Mouse (Mus musculus): ENCODE results near the gene Alpi. TPM values are rescaled to one million over a fixed set of nuclear protein-coding genes. Genes with fewer than 3 reads are reported as not detected.

The Alpi gene
- polyA plus RNA-seq, 1 experiment from 2014 or later: 0.09 TPM

DNA sequence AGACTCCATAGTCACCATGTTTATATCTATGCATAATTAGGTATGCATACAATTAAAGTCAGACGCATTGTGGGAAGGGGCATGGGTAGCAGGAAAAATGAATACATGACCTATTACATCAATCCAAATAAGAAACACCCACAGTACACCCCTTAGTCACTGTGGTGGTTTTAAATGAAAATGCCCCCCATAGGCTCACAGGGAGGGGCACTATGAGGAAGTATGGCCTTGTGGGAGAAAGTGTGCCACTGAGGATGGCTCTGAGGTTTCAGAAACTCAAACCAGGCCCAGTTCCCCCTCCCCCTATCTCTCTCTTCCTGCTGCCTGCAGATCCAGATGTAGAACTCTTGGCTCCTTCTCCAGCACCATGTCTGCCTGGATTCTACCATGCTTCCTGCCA lies 2.5 kb upstream of the Alpi start:
- Histone ChIP-seq H3K9ac (no peak overlapping the region), H3K4me1 (no peaks in the 10 kb centered on the region), H3K4me3 (no peak overlapping the region), H3K9me3 (no peaks in the 10 kb centered on the region), H3K27me3 (replicated peaks) (peaks cover 5% of the 10 kb centered on the region; the same call in 1 of the 2 replicates), H3K27ac (no peak overlapping the region), H3K36me3 (replicated peaks) (no peaks in the 10 kb centered on the region), H3K4me2 (no peak overlapping the region)
- no peak for ATAC-seq (replicated peaks)
- 92% methylated on average over 1 of the region's 1 CpGs for WGBS

DNA sequence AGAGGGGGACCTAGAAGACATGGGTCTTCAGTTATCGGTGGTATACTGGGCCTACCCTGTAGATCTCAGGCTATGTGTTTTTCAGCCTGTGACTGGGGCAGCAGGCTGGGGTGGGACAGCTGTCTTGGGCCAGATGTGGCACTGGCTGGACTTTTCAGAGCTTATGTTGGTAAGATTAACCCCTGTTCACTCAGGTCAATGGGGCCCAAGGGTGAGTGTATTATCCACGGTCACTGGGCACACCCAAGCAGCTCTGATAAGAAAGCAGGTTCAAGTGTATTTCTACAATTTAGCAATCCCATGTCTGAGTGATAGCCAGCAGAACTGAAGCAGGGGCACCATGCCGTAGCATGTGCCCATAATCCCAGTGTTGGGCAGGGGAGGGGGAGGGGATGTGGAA lies 708 bp upstream of the Alpi start:
- Histone ChIP-seq H3K4me1 (peaks cover 4% of the 10 kb centered on the region; the same call in 1 of the 2 replicates), H3K4me2 (no peak overlapping the region), H3K9me3 (no peaks in the 10 kb centered on the region), H3K36me3 (replicated peaks) (no peaks in the 10 kb centered on the region), H3K27ac (no peak overlapping the region), H3K27me3 (replicated peaks) (peaks cover 5% of the 10 kb centered on the region; the same call in 1 of the 2 replicates), H3K9ac (no peak overlapping the region), H3K4me3 (no peak overlapping the region)
- no peak for ATAC-seq (replicated peaks)
- WGBS: 78% methylated on average over 3 of the region's 3 CpGs

DNA sequence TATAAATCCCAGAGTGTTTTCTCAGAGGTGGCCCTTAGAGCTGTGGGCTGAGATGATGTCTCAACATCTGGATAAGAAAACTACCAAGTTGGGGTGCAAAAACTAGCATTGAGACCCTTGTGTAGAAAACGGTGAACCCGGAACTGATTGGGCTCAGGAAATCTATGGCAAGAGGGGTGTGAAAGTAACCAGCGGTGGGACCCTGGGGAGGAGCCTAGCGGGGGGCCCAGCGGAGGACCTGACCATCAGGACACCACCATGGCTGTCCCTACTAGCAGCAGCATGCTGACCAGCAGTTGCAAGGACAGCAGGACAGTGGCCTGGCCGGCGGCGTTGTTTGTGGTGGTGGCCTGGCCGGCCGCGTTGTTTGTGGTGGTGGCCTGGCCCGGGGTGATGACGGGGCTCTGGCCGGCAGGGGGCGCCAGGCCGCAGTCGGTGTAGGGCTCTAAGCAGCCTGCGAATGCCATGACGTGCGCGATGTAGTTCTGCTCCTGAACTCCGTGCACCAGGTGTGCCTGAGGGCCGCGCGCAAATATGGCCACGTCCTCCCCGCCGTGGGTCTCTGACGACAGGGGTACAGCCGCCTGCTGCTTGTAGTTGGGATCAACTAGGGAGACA lies 2.9 kb downstream of the Alpi start:
- Histone ChIP-seq H3K27ac (no peak overlapping the region), H3K9me3 (no peaks in the 10 kb centered on the region), H3K27me3 (replicated peaks) (peaks cover 5% of the 10 kb centered on the region; the same call in 1 of the 2 replicates), H3K4me1 (peaks cover 4% of the 10 kb centered on the region; the same call in 1 of the 2 replicates), H3K4me2 (peak overlapping the region; percentile 30), H3K36me3 (replicated peaks) (no peaks in the 10 kb centered on the region), H3K4me3 (no peak overlapping the region), H3K9ac (no peak overlapping the region)
- 10% methylated on average over 30 of the region's 30 CpGs for WGBS
- 0 out of 2 replicates have a peak, but pooled peaks have one; percentile 52 for ATAC-seq (replicated peaks)

DNA sequence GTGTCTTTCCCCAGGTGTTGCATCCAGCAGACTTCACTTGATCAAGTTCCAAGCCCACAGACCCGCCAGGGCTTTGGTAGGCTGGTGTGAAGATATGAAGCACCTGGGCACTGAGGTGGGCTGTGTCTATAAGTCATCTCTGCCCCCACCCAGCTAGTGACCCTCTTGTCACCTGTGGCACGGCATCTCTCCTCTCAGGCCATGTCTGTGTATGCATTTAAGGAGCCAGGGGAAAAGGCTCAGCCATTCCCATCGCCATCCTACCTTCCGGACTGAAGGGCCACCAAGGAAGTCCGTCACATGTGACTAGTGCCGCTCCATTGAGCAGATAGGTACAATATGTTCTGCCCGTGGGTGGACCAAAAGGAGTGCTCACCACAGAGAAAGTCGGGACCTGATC lies 5.8 kb downstream of the Alpi start:
- Histone ChIP-seq H3K4me3 (no peak overlapping the region), H3K36me3 (replicated peaks) (no peaks in the 10 kb centered on the region), H3K27ac (no peak overlapping the region), H3K9ac (no peak overlapping the region), H3K27me3 (replicated peaks) (peaks cover 5% of the 10 kb centered on the region; the same call in 1 of the 2 replicates), H3K4me2 (no peak overlapping the region), H3K4me1 (peaks cover 4% of the 10 kb centered on the region; the same call in 1 of the 2 replicates), H3K9me3 (no peaks in the 10 kb centered on the region)
- 76% methylated on average over 8 of the region's 8 CpGs for WGBS
- no peak for ATAC-seq (replicated peaks)

DNA sequence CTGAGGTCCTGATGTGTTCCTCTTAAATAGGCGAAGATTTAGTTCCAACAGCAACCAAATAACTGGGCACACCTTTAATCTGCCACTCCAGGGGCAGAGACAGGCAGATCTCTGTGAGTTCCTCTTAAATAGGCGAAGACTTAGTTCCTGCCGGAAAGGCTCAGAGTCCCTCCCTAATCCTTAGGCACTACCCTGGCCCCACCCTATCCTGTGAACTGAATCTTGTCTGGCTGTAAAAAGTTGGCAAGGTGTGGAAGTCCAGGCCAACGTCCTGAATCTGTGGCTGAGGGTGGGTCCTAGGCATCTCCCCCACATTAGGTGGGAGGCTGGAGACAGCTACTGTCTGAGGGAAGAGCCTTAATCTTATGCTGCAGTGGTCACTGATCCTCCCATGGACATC lies 11.6 kb downstream of the Alpi start, which contains the start of gene Alppl2:
TSS of gene Alppl2 (minus strand) at position 101 of the 400 bp plus-strand sequence.
- Histone ChIP-seq H3K27me3 (replicated peaks) (no peaks in the 10 kb centered on the region), H3K4me2 (no peak within 1 kb of the TSS), H3K9me3 (no peaks in the 10 kb centered on the region), H3K4me3 (no peak within 1 kb of the TSS), H3K4me1 (no peaks in the 10 kb centered on the region), H3K27ac (no peak within 1 kb of the TSS), H3K9ac (no peak within 1 kb of the TSS), H3K36me3 (replicated peaks) (no peaks in the 10 kb centered on the region)
- no peak for ATAC-seq (replicated peaks)
- whole genome bisulfite sequencing: 85% methylated on average over 4 of the region's 4 CpGs

DNA sequence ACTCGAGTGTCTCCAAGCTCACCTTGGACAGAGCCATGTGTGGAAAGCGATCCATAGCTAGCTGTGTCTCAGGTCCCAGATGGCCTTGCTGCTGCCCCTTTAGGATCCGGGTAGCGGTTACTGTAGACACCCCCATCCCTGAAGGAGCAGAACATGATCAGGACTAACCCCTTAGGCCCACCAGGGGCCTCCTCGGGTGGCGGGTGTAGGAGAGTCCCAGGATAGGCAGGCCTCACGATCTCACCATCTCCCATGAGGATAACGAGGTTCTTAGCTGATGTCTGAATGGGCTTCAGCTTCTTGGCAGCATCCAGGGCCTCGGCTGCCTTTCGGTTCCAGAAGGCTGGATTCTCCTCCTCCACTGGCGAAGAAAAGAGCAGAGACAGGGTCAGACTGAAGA lies 12.2 kb downstream of the Alpi start:
- no peak overlapping the region for H3K9ac ChIP-seq
- H3K4me1 ChIP-seq: no peaks in the 10 kb centered on the region
- H3K36me3 ChIP-seq (replicated peaks): no peaks in the 10 kb centered on the region
- no peaks in the 10 kb centered on the region for H3K9me3 ChIP-seq
- no peak overlapping the region for H3K27ac ChIP-seq
- ATAC-seq (replicated peaks): no peak
- no peaks in the 10 kb centered on the region for H3K27me3 ChIP-seq (replicated peaks)
- no peak overlapping the region for H3K4me3 ChIP-seq
- H3K4me2 ChIP-seq: no peak overlapping the region
- WGBS: 89% methylated on average over 11 of the region's 11 CpGs

DNA sequence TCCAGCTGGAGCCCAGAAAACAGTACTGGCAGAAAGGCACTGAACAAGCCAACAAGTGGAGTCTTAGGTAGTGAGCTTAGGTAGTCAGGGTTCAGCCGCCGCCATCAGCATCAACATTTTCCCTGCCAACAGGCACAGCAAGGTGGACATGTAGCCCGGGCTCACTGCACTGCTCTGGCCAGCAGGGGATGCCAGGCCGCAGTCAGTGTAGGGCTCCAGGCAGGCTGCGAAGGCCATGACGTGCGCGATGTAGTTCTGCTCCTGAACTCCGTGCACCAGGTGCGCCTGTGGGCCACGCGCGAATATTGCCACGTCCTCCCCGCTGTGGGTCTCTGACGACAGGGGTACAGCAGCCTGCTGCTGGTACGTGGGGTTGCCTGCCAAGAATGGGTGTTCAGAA lies 14.4 kb downstream of the Alpi start:
- H3K36me3 ChIP-seq (replicated peaks): no peaks in the 10 kb centered on the region
- no peak overlapping the region for H3K4me2 ChIP-seq
- 70% methylated on average over 17 of the region's 17 CpGs for WGBS
- H3K9me3 ChIP-seq: no peaks in the 10 kb centered on the region
- no peak overlapping the region for H3K27ac ChIP-seq
- no peaks in the 10 kb centered on the region for H3K4me1 ChIP-seq
- H3K9ac ChIP-seq: no peak overlapping the region
- H3K4me3 ChIP-seq: no peak overlapping the region
- H3K27me3 ChIP-seq (replicated peaks): no peaks in the 10 kb centered on the region
- ATAC-seq (replicated peaks): no peak

DNA sequence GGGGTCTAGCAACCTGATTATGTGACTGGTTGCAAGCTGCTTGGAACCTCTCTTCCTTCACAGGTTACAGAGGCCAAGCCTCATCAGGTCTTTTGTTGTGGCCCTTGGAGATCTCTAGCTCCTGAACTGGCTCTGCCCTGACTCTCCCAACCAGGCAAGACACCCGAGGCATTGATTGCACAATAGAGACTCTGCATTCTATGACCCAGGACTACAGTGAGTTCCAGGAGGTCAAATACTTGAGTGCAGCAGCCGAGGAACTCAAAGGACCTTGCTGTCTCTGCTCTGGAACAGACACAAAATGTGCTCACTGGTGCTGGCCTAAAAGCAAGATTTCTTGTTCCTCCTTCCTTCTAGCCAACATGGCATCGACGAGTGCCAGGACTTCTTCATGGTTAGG lies 15.2 kb downstream of the Alpi start:
- ATAC-seq (replicated peaks): no peak
- no peaks in the 10 kb centered on the region for H3K27me3 ChIP-seq (replicated peaks)
- no peak overlapping the region for H3K9ac ChIP-seq
- no peaks in the 10 kb centered on the region for H3K9me3 ChIP-seq
- no peaks in the 10 kb centered on the region for H3K36me3 ChIP-seq (replicated peaks)
- no peak overlapping the region for H3K4me3 ChIP-seq
- H3K27ac ChIP-seq: no peak overlapping the region
- no peak overlapping the region for H3K4me2 ChIP-seq
- no peaks in the 10 kb centered on the region for H3K4me1 ChIP-seq
- 77% methylated on average over 4 of the region's 4 CpGs for WGBS

DNA sequence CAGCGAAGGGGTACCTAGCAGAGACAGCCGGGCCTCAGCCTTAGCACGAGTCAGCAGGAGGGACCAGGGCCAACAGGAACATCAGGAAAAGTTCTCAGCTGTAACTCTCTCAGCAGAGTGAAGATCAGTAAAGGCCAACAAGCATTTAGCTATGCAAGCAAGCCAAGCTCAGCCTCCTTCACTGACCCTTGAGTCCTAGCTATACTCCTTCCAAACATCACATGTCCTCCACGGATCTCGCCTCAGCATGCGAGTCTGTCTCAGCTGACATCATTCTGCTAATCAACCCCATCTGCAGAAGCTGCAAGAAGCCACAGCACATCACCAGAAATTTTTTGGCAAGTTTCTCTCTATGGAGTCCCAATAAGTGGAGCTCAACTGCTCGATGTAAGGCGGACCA lies 27.6 kb downstream of the Alpi start:
- Histone ChIP-seq H3K9me3 (no peaks in the 10 kb centered on the region), H3K4me3 (no peak overlapping the region), H3K36me3 (replicated peaks) (no peaks in the 10 kb centered on the region), H3K4me2 (no peak overlapping the region), H3K27ac (no peak overlapping the region), H3K4me1 (no peaks in the 10 kb centered on the region), H3K27me3 (replicated peaks) (no peaks in the 10 kb centered on the region), H3K9ac (no peak overlapping the region)
- no peak for ATAC-seq (replicated peaks)
- WGBS: 89% methylated on average over 8 of the region's 8 CpGs

DNA sequence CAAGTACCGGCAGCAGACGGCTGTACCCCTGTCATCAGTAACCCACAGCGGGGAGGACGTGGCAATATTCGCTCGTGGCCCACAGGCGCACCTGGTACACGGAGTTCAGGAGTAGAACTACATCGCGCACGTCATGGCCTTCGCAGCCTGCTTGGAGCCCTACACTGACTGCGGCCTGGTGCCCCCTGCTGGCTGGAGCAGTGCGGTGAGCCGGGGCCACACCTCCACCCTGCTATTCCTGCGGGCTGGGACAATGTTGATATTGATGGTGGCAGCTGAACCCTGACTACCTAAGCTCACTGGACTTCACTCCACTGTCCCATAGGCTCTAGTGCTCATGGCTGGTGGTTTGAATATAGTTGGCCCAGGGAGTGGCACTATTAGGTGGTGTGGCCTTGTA lies 30.7 kb downstream of the Alpi start:
- Histone ChIP-seq H3K9ac (no peak overlapping the region), H3K4me3 (no peak overlapping the region), H3K36me3 (replicated peaks) (no peaks in the 10 kb centered on the region), H3K4me2 (no peak overlapping the region), H3K9me3 (no peaks in the 10 kb centered on the region), H3K27me3 (replicated peaks) (no peaks in the 10 kb centered on the region), H3K4me1 (no peaks in the 10 kb centered on the region), H3K27ac (no peak overlapping the region)
- no peak for ATAC-seq (replicated peaks)
- WGBS: 56% methylated on average over 16 of the region's 16 CpGs

DNA sequence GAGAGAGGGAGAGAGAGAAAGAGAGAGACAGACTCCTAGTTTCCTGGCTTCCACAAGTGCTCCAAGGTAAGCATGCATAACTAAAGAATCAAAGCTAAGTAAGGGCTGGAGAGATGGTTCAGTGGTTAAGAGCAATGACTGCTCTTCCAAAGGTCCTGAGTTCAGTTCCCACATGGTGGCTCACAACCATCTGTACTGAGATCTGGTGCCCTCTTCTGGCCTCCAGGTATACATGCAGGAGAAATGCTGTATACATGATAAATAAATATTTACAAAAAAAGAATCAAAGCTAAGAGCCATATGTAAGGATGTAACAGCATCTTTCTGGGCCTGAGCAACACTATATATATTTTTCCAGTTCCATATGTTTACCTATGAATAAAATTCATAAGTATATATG lies 40.5 kb downstream of the Alpi start:
- no peak overlapping the region for H3K4me3 ChIP-seq
- H3K4me1 ChIP-seq: no peaks in the 10 kb centered on the region
- ATAC-seq (replicated peaks): no peak
- no peak overlapping the region for H3K9ac ChIP-seq
- no peaks in the 10 kb centered on the region for H3K27me3 ChIP-seq (replicated peaks)
- no peak overlapping the region for H3K4me2 ChIP-seq
- H3K9me3 ChIP-seq: no peaks in the 10 kb centered on the region
- H3K36me3 ChIP-seq (replicated peaks): no peaks in the 10 kb centered on the region
- H3K27ac ChIP-seq: no peak overlapping the region

DNA sequence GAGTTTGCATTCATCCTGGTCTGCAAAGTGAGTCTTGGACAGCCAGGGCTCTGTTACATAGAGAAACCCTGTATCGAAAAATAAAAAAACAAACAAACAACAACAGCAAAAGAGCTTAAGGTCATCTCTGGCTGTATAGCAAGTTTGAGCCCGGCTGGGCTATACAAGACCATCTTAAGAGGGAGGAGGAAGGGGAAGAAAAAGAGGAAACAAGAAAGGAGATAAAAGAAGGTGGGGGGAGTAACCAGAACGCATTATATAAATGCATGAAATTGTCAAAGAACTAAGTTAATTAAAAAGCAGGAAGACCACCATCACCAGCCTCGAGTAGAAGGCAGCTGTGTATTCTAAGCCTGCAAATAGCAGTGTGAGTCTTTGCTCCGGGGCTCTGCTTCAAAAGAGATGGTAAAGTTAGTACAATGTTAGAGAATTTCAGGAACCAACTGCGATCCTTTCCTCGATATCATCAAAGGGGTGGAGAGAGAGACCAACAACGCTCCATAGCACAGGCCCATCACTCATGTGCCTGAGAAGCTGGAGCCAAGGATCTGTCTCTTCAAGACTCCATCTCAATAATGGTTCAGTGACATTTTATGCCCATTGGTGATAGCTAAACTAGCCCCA lies 42.3 kb downstream of the Alpi start:
- H3K36me3 ChIP-seq (replicated peaks): no peaks in the 10 kb centered on the region
- no peaks in the 10 kb centered on the region for H3K4me1 ChIP-seq
- no peak for ATAC-seq (replicated peaks)
- no peak overlapping the region for H3K27ac ChIP-seq
- no peak overlapping the region for H3K9ac ChIP-seq
- H3K4me3 ChIP-seq: no peak overlapping the region
- H3K27me3 ChIP-seq (replicated peaks): no peaks in the 10 kb centered on the region
- H3K9me3 ChIP-seq: no peaks in the 10 kb centered on the region
- H3K4me2 ChIP-seq: no peak overlapping the region
- 78% methylated on average over 8 of the region's 8 CpGs for WGBS

DNA sequence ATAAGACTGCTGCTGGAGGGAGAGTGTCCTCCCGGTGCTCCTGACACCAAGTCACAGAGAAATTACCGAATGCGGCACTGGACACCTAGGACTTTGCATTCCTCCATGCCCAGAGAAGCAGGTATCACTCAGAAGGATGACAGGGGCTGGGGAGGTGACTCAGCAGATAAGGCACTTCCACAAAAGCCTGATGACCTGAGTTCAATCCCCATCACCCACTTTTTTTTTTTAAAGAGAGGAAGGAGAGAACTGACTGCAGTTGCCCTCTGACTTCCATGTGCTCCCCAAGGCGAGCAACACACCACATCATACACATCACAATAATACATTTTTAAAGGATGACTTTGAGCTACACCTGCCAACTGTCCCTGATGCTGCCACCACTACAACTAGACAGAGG lies 44.3 kb downstream of the Alpi start:
- 78% methylated on average over 4 of the region's 4 CpGs for WGBS
- Histone ChIP-seq H3K27ac (no peak overlapping the region), H3K9ac (no peak overlapping the region), H3K27me3 (replicated peaks) (no peaks in the 10 kb centered on the region), H3K4me3 (no peak overlapping the region), H3K9me3 (no peaks in the 10 kb centered on the region), H3K36me3 (replicated peaks) (no peaks in the 10 kb centered on the region), H3K4me1 (no peaks in the 10 kb centered on the region), H3K4me2 (no peak overlapping the region)
- ATAC-seq (replicated peaks): no peak

Data from midbrain, embryonic 15.5 days (tissue).